Mouse (Mus musculus): Measurements from ENCODE around the gene Fryl. TPM values are rescaled to one million over a fixed set of nuclear protein-coding genes. Genes with fewer than 3 reads are reported as not detected.

Fryl gene
- polyA plus RNA-seq, 1 experiment: 30.4 TPM

GRCm38 (mm10) chr5:73219716-73220115 lies 36.7 kb downstream of the Fryl start:
- peaks cover 7% of the 10 kb centered on the region; the same call in 1 of the 2 replicates for H3K4me1 ChIP-seq (ENCODE audit: control insufficient read depth)
- H3K36me3 ChIP-seq (ENCODE audit: control insufficient read depth): peaks cover 28% of the 10 kb centered on the region
- no peak overlapping the region for H3K4me3 ChIP-seq (replicated peaks)
- H3K27me3 ChIP-seq (ENCODE audit: control insufficient read depth): no peaks in the 10 kb centered on the region
- H3K9me3 ChIP-seq (ENCODE audit: control insufficient read depth, low read length): no peaks in the 10 kb centered on the region
- TF ChIP-seq GATA1 (IDR thresholded peaks at IDR 0.05; ENCODE audit: low read length): no peak
- TF ChIP-seq TAL1 (IDR thresholded peaks at IDR 0.05; ENCODE audit: low read length): no peak

- no peak overlapping the region for H3K4me3 ChIP-seq (replicated peaks)
- peaks cover 39% of the 10 kb centered on the region for H3K36me3 ChIP-seq (ENCODE audit: control insufficient read depth)
- H3K4me1 ChIP-seq (ENCODE audit: control insufficient read depth): peaks cover 3% of the 10 kb centered on the region; the same call in 1 of the 2 replicates
- H3K27me3 ChIP-seq (ENCODE audit: control insufficient read depth): no peaks in the 10 kb centered on the region
- no peak for TF ChIP-seq TAL1 (IDR thresholded peaks at IDR 0.05; ENCODE audit: low read length)
- TF ChIP-seq GATA1 (IDR thresholded peaks at IDR 0.05; ENCODE audit: low read length): no peak
- no peaks in the 10 kb centered on the region for H3K9me3 ChIP-seq (ENCODE audit: control insufficient read depth, low read length)
Observed at GRCm38 (mm10) chr5:73218065-73218464, 38.4 kb downstream of the Fryl start.

GRCm38 (mm10) chr5:73217116-73217515 lies 39.3 kb downstream of the Fryl start:
- Histone ChIP-seq H3K9me3 (ENCODE audit: control insufficient read depth, low read length) (no peaks in the 10 kb centered on the region), H3K27me3 (ENCODE audit: control insufficient read depth) (no peaks in the 10 kb centered on the region), H3K4me3 (replicated peaks) (no peak overlapping the region), H3K36me3 (ENCODE audit: control insufficient read depth) (peaks cover 47% of the 10 kb centered on the region), H3K4me1 (ENCODE audit: control insufficient read depth) (peaks cover 3% of the 10 kb centered on the region; the same call in 1 of the 2 replicates)
- TF ChIP-seq TAL1 (IDR thresholded peaks at IDR 0.05; ENCODE audit: low read length): no peak
- no peak for TF ChIP-seq GATA1 (IDR thresholded peaks at IDR 0.05; ENCODE audit: low read length)

GRCm38 (mm10) chr5:73216014-73216413 lies 40.4 kb downstream of the Fryl start:
- peaks cover 3% of the 10 kb centered on the region for H3K4me1 ChIP-seq (ENCODE audit: control insufficient read depth)

GRCm38 (mm10) chr5:73212446-73212845 lies 44.0 kb downstream of the Fryl start:
- Histone ChIP-seq H3K9me3 (ENCODE audit: control insufficient read depth, low read length) (no peaks in the 10 kb centered on the region), H3K27me3 (ENCODE audit: control insufficient read depth) (no peaks in the 10 kb centered on the region), H3K36me3 (ENCODE audit: control insufficient read depth) (peaks cover 56% of the 10 kb centered on the region), H3K4me1 (ENCODE audit: control insufficient read depth) (peaks cover 29% of the 10 kb centered on the region), H3K4me3 (replicated peaks) (no peak overlapping the region)
- TF ChIP-seq TAL1 (IDR thresholded peaks at IDR 0.05; ENCODE audit: low read length): no peak
- TF ChIP-seq GATA1 (IDR thresholded peaks at IDR 0.05; ENCODE audit: low read length): no peak

More at GRCm38 (mm10) chr5:73216014-73216413, 40.4 kb downstream of the Fryl start:
- TF ChIP-seq TAL1 (IDR thresholded peaks at IDR 0.05; ENCODE audit: low read length): no peak
- TF ChIP-seq GATA1 (IDR thresholded peaks at IDR 0.05; ENCODE audit: low read length): no peak
- Histone ChIP-seq H3K27me3 (ENCODE audit: control insufficient read depth) (no peaks in the 10 kb centered on the region), H3K36me3 (ENCODE audit: control insufficient read depth) (peaks cover 47% of the 10 kb centered on the region), H3K4me3 (replicated peaks) (no peak overlapping the region), H3K9me3 (ENCODE audit: control insufficient read depth, low read length) (no peaks in the 10 kb centered on the region)

GRCm38 (mm10) chr5:73211961-73212360 lies 44.5 kb downstream of the Fryl start:
- peaks cover 54% of the 10 kb centered on the region for H3K36me3 ChIP-seq (ENCODE audit: control insufficient read depth)
- peaks cover 29% of the 10 kb centered on the region for H3K4me1 ChIP-seq (ENCODE audit: control insufficient read depth)
- H3K9me3 ChIP-seq (ENCODE audit: control insufficient read depth, low read length): no peaks in the 10 kb centered on the region
- H3K27me3 ChIP-seq (ENCODE audit: control insufficient read depth): no peaks in the 10 kb centered on the region
- no peak overlapping the region for H3K4me3 ChIP-seq (replicated peaks)
- TF ChIP-seq GATA1 (IDR thresholded peaks at IDR 0.05; ENCODE audit: low read length) (no peak), TAL1 (IDR thresholded peaks at IDR 0.05; ENCODE audit: low read length) (no peak)

- no peak for TF ChIP-seq TAL1 (IDR thresholded peaks at IDR 0.05; ENCODE audit: low read length)
- TF ChIP-seq GATA1 (IDR thresholded peaks at IDR 0.05; ENCODE audit: low read length): no peak
- H3K9me3 ChIP-seq (ENCODE audit: control insufficient read depth, low read length): no peaks in the 10 kb centered on the region
- H3K4me1 ChIP-seq (ENCODE audit: control insufficient read depth): peaks cover 26% of the 10 kb centered on the region
- H3K27me3 ChIP-seq (ENCODE audit: control insufficient read depth): no peaks in the 10 kb centered on the region
- H3K4me3 ChIP-seq (replicated peaks): no peak overlapping the region
- H3K36me3 ChIP-seq (ENCODE audit: control insufficient read depth): peaks cover 45% of the 10 kb centered on the region
Observed at GRCm38 (mm10) chr5:73210971-73211315, 45.5 kb downstream of the Fryl start.

GRCm38 (mm10) chr5:73210127-73210970 lies 46.1 kb downstream of the Fryl start:
- Histone ChIP-seq H3K4me3 (replicated peaks) (no peak overlapping the region), H3K9me3 (ENCODE audit: control insufficient read depth, low read length) (no peaks in the 10 kb centered on the region), H3K36me3 (ENCODE audit: control insufficient read depth) (peaks cover 44% of the 10 kb centered on the region), H3K27me3 (ENCODE audit: control insufficient read depth) (no peaks in the 10 kb centered on the region), H3K4me1 (ENCODE audit: control insufficient read depth) (peaks cover 26% of the 10 kb centered on the region)
- TF ChIP-seq TAL1 (IDR thresholded peaks at IDR 0.05; ENCODE audit: low read length): no peak
- TF ChIP-seq GATA1 (IDR thresholded peaks at IDR 0.05; ENCODE audit: low read length): no peak

GRCm38 (mm10) chr5:73209201-73210096 lies 47.0 kb downstream of the Fryl start:
- Histone ChIP-seq H3K9me3 (ENCODE audit: control insufficient read depth, low read length) (no peaks in the 10 kb centered on the region), H3K4me1 (ENCODE audit: control insufficient read depth) (peaks cover 26% of the 10 kb centered on the region), H3K4me3 (replicated peaks) (no peak overlapping the region), H3K36me3 (ENCODE audit: control insufficient read depth) (peaks cover 44% of the 10 kb centered on the region), H3K27me3 (ENCODE audit: control insufficient read depth) (no peaks in the 10 kb centered on the region)
- TF ChIP-seq GATA1 (IDR thresholded peaks at IDR 0.05; ENCODE audit: low read length) (no peak), TAL1 (IDR thresholded peaks at IDR 0.05; ENCODE audit: low read length) (no peak)

All from erythroblast, embryonic 14.5 days (primary cell).